Mouse (Mus musculus) gastrocnemius, adult 2 months (tissue): Measurements from ENCODE around the gene Smug1. TPM values are rescaled to one million over a fixed set of nuclear protein-coding genes. Genes with fewer than 3 reads are reported as not detected.

ENCODE experiments used
- DNase-seq: peaks from one replicate; pipeline ENCODE4 v3.0.0; 2022
- H3K27ac ChIP-seq: fragments of 200-600 bp; 2 replicates; pipeline ENCODE4 v1.8.1; 2022; ENCODE audit warnings: mild to moderate bottlenecking
- H3K4me3 ChIP-seq: fragments of 200-600 bp; 2 replicates; pipeline ENCODE4 v1.8.1; 2022; ENCODE audit warnings: mild to moderate bottlenecking, moderate library complexity
- CTCF ChIP-seq: fragments of 200-600 bp; IDR thresholded peaks from 2 replicates; pipeline ENCODE4 v1.8.1; 2022; ENCODE audit warnings: antibody characterized with exemption, mild to moderate bottlenecking, moderate library complexity
- intact Hi-C: fragments of 180-260 bp; cut with DNase I; formaldehyde crosslinking; loops from one replicate; pipeline ENCODE4 v1.15.1; 2025
- total RNA-seq, 2 experiments: library from RNA; stranded (reverse); gene quantifications; 2 replicates each; pipeline ENCODE4 v1.2.3; 2021

The Smug1 gene
- total RNA-seq, 2 experiments from 2014 or later = 10.8 to 12.7 TPM

DNA sequence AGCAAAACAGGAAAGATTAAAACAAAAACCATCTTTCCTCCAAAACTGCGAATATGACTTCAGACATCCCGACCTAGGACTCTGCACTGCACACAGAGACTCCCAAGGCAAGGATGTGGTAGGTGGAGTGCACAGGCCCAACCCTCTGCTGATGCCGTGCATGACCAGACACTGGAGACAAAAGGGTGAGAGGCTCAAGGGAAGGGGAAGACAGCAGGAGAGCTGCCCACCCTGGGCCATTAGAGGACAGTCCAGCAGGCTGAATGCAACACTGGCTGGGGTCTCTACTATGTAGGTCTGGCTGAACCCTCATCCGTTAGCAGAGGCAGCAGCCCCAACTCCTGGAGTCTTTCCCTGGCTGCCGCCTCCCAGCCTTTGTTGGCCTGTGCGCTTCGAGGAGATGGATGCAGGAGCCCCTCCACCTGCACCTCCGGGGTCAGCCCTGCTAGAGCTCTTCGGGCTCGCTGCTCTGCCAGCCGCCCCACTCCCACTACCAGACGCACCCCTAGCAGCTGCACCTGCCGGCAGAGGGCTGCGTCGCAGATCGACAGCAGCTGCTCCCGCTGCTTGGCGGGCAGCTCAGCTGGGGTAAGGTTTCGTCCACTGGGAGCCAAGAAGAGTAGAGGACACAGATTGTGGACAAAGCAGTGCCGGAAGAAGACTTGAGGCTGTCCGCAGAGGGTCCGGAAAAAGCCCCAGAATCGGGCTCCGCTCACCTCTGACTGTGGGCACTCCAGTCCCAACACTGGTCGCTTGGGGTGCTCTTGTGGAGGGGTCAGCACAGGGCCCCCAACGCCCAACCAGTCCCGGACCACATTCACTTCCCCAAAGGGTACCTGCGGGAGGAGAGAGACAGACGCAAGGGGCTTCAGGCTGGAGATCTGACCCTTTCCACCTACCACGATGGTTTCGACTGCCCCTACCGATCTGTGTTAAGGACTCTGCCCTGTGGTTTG is 11.2 kb downstream of the Smug1 start:
- peak; percentile 90 for DNase-seq
- peak; percentile 41 for TF ChIP-seq CTCF
- Histone ChIP-seq H3K4me3 (peak overlapping the region; percentile 59), H3K27ac (peak overlapping the region; percentile 88)
- intact Hi-C loops = no loop called here

DNA sequence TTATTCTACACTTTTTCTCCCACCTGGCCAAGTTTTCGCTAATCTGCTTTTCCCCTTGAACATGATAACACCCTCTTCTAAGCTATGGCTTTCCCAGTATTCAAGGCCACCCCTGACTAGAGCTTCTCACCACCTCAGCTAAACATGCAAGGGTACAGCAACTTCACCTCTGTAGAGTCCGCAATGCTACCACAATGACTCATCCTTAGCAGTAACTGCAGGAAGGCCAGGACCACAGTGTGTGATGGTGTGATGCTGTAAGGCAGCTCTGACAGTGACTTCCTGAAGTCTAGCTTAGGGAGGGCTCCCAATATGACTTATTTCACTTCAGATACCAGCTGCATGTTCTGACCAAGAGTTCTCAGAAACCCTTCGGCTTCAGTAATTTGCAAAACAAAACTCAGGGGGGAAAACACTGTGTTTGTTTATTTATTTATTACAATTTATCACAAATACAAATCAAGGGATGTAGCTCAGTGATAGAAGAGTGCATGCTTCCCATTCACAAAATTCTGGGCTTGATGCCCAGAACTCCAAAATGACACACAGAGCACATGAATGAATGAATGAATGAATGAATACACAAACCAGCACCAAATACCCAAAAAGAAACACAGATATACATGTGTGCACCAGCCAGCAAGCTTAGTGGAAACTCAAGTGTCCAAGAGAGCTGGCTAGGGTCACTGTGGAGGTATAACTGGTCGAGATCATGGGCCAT is 13.8 kb downstream of the Smug1 start:
- intact Hi-C loops = no loop called here
- no peak for TF ChIP-seq CTCF
- H3K27ac ChIP-seq = no peak overlapping the region
- H3K4me3 ChIP-seq = no peak overlapping the region
- no peak for DNase-seq

DNA sequence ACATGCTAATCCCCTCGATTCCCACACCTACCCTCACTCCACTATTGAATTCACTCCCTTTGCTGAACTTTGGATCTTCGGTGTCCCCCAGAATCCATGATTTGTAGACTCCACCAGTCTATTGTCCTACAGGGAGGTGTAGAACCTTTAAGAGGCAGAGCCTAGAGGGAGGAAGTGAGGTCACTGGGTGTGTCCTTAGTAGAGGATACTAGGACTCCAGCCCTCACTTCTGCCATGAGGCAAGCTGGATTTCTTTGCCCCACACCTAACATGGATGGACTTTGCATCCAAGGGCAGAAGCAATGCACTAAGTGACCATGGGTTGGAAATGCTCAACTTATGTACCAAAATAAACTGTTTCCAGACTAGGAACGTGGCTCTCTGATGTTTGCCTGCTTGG is 14.5 kb downstream of the Smug1 start:
- Histone ChIP-seq H3K27ac (no peak overlapping the region), H3K4me3 (no peak overlapping the region)
- TF ChIP-seq CTCF = no peak
- DNase-seq = no peak
- intact Hi-C loops = no loop called here

DNA sequence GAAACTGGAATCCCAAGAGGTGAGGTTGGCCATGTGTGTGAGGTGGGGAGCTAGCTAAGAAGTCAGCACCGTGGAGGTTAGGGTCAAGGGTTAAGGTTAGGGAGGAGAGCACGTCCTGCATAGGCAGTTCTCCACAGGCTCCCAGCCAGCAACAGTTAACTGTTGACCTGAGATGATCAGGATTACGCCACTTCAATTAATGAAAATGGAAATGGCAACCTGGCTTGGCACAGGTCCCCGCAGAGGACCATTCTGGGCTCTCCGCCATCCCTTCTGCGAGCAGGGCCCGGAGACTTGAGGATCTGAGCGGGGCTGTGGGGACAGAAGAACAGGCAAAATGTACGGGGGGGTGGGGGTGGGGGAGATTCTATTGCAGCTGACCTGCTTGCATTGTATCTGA is 19.1 kb downstream of the Smug1 start:
- TF ChIP-seq CTCF = no peak
- Histone ChIP-seq H3K4me3 (no peak overlapping the region), H3K27ac (no peak overlapping the region)
- intact Hi-C loops = no loop called here
- DNase-seq = no peak

DNA sequence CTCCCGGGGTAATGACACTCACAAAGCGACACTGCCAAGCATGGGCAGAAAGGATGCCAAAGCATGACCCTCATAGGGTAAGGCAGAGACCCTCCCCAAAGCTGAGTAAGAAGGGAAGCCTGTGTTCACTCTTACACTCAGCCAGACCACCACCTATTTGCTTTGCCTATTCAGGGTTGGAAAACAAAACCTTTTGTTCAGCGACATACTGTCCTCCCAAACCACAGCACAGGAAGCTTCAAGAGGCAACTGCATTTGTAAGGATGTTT is 19.5 kb downstream of the Smug1 start:
- no peak for DNase-seq
- intact Hi-C loops = no loop called here
- no peak overlapping the region for H3K27ac ChIP-seq
- TF ChIP-seq CTCF = no peak
- H3K4me3 ChIP-seq = no peak overlapping the region

DNA sequence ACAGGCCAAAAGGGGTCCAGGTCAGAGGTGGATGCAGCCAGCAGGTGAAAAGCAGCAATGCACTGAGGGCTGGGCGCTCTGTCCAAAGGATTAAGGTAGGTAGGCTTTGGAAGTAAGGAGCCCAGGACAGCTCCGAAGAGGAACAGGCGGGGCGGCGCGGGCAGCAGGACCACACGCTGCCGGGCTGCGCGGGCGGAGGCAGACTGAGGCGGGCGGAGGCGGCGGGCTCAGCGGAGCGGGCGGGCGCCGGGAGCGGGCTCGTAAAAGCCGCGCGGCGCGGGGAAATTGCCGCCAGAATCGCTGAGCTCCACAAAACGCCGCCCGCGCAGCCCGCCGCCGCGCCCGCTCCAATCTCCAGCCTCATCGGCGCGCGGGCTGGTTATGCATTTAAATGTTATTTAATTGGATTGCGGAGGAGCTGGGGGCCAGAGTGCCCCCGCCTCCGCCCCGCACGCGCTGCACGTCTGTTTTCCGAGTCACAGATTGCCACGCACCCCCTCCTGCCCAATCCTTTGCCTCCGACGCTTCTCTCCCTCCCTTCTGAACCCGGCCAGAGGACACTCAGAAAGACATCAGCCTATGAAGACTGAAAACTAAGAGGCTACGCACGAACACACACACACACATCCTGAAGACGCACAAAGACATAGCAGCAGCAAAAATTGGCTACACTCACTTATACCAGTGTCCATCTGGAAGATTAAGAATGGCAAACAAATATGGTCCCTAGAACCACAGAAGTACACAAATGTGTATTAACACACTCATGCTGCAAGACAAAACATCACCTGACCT is 20.1 kb downstream of the Smug1 start:
- no peak for TF ChIP-seq CTCF
- DNase-seq = peak; percentile 69
- intact Hi-C loops = no loop called here
- Histone ChIP-seq H3K4me3 (peak overlapping the region; percentile 75), H3K27ac (no peak overlapping the region)

DNA sequence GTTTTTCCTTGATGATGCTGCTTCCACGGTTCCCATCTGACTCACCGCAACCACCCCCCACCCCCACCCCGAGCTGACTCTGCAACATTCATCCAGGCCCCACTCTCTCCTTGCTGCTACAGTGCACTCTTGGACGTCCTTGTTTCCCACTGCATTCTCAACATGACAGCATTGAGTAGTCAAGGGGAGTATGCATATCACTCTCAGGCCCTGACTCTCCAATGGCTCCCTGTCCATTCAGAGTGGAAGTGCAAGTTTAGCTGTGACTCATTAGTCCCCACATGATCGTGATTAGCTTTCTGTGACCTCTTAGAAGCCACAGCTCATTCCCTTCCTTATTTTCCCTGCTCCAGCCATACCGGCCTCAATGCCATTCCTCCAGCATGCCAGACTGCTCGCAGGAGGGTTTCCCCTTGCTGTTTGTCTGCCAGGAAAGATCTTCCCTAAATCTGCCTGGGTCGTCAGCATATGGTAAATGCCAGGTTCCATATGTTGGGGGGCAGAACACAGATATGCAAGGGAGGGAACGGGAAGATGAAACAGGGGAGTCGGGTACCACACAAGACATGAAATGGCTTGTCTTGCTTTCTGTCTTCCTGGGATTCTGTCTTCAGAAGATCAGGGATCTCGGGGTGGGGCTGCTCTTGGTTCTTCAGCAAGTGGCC is 21.1 kb downstream of the Smug1 start:
- no peak for TF ChIP-seq CTCF
- intact Hi-C loops = no loop called here
- H3K4me3 ChIP-seq = no peak overlapping the region
- no peak for DNase-seq
- H3K27ac ChIP-seq = no peak overlapping the region

DNA sequence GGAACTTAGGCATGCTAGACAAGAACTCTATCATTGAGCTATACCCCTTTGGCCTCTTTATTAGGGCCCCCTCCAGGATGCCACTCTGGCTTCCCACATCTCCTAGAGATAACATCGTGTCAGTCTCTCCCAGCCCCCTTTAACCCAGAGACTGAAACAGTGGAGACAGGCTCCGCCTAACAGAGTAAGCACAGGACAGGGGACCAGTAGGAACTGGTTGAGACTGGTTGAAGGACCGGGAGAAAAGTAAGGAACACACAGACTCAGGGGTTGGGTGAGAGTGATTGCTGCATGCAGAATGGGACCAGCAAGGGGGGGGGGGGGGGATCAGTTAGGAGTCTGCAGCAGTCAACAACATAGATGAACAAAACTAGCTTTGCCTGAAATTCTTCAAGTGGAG is 22.7 kb downstream of the Smug1 start:
- no peak for TF ChIP-seq CTCF
- H3K4me3 ChIP-seq = no peak overlapping the region
- DNase-seq = no peak
- intact Hi-C loops = no loop called here
- no peak overlapping the region for H3K27ac ChIP-seq

DNA sequence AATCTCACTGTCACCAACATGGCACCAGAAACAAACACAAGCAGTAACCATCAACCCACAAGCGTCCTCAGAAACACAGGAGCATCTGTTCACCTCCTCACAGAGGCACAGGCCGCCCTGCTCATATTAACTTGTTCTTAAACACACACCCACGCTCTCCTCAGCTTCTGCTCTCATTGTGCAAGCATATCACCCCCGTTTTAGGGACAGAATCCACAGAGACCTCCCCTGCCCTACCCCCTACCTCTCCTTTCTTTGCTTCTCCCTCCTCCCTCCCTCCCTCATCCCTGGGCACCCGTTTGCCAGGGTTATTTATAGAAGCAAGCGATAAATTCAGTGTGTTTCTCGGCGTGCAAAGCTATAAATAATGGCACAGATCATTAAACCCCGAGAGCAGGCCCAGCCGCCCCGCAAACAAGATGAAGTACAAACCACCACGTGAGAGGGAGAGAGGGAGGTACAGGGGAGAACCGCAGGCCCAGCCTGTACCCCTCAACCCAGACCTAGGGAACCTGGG is 31.4 kb downstream of the Smug1 start:
- no peak for DNase-seq
- intact Hi-C loops = no loop called here
- Histone ChIP-seq H3K27ac (peak overlapping the region; percentile 76), H3K4me3 (peak overlapping the region; percentile 62)
- TF ChIP-seq CTCF = no peak

DNA sequence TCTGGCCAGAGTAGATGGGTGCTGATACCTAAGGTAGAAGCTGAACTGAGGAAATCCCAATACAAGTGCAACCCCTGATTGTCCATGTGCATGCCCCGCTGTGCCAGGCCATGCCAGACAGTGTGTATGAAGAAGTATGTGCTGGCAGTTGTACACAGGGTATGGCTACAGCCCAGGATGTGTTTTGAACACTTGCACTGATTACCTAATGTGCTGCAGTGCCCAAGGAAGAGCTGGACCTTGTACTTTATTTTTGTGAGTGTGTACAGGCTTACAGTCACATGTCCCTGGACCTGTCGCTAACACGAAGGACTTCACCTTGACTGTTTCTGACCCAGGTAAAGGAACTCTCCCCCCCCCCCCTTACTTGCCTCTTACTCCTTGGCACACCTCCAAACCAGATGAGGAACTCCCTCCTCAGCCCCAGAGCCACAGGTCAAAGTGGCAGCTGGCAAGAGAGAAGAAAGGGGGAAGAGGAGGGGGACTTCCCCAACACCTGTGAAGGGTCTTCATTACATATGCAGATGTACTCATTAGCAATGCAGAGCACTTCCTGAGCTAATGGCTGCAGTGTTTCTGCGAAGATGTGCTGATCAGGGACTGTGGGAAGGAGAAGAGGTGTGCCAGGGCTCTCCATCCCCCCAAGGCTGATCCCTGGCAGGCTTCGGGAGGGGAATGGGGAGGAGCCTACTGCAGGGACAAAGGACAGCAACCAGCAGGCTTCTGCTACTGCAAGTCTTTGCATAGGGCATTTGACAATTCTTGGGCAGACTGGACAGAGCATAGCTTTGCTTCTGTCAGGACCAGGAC is 32.4 kb downstream of the Smug1 start:
- intact Hi-C loops = no loop called here

DNA sequence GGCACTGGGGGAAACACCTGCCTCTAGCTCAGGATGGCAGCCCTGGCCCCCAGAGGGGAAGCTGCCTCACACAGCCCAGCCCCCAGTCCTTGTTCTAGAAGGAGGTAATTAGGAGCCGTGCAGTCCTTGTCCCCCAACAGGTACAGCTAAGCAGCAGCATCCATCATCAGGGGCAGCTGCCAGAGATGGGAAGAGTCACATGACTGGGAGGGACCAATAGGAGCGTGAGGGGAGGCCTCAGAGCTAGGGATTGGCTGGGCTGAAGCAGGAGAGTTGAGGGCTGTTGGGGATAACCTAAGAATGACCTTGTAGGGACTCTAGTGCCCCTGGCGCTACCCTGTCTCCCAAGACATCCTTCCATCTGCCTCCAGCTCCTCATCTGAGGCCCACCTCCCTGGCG is 33.1 kb downstream of the Smug1 start:
- intact Hi-C loops = no loop called here
- no peak for TF ChIP-seq CTCF
- DNase-seq = no peak
- Histone ChIP-seq H3K27ac (no peak overlapping the region), H3K4me3 (no peak overlapping the region)

More for the DNA sequence above, 32.4 kb downstream of the Smug1 start:
- Histone ChIP-seq H3K27ac (peak overlapping the region; percentile 76; the same call in 1 of the 2 replicates), H3K4me3 (no peak overlapping the region)
- no peak for TF ChIP-seq CTCF
- DNase-seq = no peak
